Mouse (Mus musculus): ENCODE measurements around the gene Lrrc8b.

Lrrc8b gene

DNA sequence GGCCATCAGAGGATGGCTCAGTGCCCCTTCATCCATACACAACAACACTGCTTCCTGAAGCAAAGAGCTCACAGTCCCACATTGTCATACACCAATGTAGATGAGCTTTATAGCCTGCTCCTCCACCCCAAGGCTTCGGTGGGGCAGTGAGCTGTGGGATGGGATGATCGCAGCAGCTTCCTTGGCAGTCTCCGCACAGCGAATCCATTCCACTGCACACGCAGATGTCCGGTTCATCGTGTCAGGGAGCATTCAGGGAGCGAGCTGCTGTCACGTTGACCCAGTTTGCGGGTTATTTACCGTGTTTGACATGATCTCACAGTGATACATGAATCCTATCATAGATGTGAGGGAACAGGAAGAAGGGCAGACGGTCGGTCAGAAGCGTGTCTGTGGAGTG is 69.3 kb downstream of the Lrrc8b start:
- no peak for DNase-seq

DNA sequence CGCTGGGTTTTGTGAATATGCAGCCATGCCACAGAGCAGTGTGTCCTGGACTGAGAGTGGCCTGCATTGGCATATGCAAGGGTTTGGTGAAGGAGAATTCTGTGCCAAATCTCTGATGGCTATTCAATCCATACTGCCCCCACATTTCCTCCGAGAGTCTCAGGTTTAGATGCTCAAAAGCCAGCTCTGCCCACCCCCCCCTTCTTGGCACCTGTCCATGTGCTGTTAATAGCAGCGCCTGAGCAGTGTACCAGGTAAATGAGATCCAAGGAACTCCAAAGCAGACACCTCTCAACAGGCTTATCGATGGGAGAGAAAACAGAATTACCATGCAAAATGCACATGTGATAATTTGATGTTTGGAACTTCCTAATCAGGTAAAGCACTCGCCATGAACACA is 74.6 kb downstream of the Lrrc8b start:
- DNase-seq = no peak

DNA sequence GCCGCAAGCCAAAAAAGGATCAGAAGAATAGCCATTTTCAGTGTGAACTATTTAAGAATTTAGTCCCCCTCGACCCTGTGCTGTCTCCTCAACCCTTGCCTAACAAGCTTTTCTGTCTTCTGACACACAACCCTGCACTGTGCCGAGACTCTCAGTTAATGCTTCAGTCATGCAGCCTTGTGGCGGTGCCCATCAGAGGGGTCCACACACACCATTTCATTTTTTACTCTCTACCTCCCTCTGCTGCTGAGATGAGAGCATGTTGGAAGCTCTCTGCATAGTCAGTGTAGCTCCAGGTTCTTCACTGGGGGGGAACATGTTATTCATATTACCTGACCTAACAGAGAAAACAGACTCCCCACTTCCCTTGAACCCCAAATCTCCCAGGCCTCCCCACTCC is 75.8 kb downstream of the Lrrc8b start:
- no peak for DNase-seq

DNA sequence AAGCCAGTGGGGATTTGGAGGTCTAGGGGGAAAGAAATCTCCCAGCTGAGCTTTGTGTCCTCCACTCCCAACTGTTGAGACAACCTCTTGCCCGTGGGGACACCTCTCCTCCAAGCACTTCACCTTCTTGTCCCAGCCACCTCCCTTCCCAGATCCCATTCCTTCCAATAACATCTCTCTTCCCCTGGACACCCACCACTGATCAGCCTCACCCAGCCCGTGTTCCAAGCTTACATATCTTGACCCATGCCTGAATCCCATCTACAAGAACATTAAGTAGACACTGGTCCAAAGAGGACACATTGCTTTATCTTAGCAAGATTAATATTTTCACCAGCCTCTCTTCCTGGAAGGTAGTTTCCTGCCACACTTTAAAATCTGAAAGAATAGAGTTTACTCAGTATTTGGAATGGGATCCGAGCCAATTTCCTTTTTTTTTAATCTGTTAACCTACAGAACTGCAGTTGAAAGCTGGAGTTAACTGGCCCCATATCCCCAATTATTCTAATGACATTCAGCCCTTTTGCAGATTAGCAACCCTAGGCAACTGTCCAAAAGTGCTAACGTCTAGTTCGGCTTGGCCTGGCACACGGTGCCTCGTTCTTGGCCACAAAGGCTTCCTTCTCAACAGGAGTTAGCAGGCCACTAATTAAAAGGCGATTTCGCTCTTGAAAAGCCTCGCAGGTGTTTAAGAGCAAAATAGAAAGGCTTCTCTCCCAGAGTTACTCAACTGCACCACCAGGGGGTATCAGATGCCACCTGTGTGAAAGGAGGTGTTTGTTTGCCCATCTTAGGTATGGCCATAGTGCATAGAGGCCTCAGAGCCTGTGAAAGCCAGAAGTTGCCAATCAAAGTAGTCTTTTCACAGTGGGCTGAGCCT is 77.0 kb downstream of the Lrrc8b start:
- peak; percentile 57 for DNase-seq

DNA sequence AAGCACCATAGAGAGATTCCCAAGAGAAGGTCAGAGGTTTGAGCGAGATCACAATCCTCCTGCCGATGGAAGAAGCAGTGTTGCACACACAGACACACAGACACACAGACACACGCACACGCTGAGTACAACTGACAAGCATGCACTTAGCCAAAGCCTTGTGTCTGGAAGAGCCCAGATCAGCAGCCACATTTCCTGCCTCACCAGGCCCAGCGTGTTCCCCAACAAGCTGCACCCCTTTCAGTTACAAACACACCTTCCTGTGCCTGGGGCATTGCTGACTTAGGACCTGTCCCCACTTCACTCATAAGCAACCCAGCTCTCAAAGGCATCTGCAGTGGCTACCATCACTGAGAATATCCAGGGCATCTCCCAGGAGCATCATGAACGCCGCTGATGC is 77.8 kb downstream of the Lrrc8b start:
- DNase-seq = no peak

DNA sequence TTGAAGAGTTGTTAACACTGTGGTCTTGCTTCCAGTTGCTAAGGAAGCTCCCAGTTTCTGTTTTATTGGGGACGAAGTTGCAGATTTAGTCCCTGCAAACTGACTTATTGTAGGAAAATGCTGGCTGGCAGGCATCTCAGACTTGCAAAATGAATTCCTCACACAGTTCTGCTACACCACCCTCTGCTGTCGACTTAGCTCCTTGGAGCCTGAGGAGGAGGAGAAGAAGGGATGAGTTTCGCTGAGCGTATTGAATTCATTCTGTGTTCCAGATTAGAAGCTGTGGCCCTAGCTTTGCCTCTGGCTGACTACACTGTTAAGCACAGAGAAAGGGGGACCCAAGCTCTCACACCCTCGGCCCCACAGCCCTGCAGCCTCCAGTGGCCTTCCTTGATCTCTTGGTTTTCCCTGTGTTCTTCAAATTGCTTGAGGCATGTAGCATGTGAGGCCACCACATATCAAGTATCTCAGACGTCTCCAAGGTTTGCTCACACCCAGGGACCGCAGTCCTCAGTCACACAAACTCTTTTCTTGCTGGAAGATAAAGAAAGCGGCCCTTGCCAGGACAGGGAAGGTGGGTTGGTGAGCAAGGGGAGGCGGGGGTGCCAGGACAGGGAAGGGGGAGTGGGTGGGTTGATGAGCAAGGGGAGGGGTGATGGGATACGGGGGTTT is 78.8 kb downstream of the Lrrc8b start:
- DNase-seq = no peak

DNA sequence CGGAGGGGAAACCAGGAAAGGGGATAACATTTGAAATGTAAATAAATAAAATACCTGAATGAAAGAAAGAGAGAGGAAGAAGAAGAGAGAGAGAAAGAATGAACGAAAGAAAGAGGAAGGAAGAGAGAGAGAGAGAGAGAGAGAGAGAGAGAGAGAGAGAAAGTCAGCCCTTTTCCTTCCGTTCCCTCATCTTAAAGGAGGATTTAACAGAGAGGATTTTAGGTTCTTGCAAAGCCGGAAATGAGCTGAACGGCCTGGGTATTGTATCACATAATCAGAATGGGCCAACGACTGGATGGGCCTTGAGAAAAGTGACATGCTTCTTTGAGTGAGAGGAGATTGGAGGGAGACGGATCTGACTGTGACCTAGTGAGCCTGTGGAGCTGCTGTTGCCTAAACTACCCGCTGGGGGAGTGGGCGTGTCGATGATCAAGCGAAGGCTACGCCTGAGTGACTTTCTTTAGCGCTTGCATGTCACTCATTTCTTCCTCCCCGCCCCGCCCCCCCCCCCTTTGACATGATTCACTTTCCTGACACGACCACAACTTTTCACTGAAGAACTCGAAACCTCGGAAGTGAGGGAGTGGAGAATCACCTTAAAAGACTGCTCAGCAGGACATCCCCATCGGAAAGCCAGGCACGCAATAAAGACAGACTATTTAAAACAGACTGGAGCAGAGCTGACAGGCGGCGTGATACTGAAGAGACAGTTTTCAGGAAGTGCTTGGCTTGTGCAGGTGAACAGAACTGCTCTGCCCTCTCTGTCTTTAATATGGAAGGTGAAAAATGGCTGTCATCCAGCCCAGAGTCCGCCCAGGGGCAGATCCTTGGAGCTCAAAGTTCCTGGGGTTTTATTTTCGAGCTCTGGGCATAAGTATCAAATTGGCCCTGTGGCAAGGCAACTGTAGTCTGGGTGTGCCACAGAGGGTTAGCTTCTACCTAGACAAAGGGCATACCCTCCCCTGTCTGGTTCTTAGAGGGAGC is 79.6 kb downstream of the Lrrc8b start:
- peak; percentile 75 for DNase-seq

DNA sequence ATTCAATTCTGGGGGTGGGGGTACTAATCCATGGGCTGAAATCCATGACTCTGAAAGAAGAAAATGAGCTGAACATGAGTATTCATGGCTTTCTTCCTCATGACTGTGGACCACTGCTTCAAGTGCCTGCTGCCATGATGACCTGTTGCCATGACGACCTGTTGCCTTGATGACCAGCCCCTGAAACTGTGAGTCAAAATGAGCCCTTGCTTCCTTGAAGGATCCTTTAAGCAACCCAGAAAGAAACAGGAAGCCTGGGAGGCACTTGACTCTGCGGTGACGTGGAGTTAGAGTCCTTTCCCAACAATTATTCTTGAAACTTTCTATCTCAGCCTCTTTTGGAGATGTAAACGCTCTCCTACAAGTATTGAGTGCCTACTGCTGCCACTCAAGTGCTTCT is 80.6 kb downstream of the Lrrc8b start:
- no peak for DNase-seq

DNA sequence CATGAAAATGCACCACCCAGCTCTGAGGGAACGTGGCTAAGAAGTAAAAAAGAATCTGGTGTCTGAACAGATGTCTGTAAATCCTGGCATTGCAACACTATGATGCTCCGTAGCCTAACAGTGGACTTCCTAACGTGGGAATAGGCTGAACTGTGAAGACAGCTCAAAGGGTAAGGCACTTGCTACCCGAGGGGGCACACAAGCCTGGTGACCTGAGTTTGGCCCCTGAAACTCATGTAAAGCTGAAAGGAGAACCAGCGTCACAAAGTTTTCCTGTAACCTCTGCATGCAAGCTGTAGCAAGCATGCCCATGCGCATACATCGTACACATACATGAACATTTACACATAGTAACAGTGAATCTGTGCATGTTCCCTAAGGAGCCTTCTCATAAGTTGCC is 81.0 kb downstream of the Lrrc8b start:
- DNase-seq = no peak

DNA sequence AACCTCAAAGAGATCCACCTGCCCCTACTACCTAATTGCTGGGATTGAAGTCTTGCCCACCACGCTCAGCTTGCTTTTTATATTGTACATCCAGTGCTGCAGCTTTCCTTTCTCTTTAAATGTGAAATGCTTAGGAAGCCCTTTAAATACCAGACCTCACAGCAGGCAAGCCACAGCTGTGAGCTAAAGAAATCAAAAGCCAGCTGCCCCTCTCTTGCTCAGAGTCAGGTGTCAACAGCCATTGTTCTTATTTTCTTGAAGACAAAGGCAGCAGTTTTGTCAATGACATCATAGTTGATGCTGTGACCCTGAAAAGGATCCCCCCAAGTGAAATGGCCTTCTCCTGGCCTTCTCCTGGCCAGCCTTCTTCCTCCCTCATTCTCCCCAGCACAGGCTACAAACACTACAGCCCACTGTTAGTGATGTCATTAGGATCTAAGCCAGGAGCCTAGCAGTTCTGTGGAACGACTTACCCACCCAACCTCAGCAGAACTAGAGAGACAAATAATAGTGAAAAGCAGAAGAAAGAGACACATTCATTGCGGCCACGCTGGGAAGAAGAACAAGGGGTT is 82.9 kb downstream of the Lrrc8b start:
- no peak for DNase-seq

DNA sequence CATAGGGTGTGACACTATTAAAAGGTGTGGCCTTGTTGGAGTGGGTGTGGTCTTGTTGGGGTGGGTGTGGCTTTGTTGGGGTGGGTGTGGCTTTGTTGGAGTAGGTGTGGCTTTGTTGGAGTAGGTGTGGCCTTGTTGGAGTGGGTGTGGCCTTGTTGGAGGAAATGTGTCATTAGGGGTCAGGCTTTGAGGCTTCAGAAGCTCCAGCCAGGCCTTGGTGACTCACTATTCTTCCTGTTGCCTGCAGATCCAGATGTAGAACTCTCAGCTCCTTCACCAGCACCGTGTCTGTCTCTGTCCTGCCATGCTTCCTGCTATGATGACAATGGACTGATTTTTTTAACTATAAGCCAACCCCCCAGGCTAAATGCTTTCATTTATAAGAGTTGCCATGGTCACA is 83.8 kb downstream of the Lrrc8b start:
- DNase-seq = no peak

DNA sequence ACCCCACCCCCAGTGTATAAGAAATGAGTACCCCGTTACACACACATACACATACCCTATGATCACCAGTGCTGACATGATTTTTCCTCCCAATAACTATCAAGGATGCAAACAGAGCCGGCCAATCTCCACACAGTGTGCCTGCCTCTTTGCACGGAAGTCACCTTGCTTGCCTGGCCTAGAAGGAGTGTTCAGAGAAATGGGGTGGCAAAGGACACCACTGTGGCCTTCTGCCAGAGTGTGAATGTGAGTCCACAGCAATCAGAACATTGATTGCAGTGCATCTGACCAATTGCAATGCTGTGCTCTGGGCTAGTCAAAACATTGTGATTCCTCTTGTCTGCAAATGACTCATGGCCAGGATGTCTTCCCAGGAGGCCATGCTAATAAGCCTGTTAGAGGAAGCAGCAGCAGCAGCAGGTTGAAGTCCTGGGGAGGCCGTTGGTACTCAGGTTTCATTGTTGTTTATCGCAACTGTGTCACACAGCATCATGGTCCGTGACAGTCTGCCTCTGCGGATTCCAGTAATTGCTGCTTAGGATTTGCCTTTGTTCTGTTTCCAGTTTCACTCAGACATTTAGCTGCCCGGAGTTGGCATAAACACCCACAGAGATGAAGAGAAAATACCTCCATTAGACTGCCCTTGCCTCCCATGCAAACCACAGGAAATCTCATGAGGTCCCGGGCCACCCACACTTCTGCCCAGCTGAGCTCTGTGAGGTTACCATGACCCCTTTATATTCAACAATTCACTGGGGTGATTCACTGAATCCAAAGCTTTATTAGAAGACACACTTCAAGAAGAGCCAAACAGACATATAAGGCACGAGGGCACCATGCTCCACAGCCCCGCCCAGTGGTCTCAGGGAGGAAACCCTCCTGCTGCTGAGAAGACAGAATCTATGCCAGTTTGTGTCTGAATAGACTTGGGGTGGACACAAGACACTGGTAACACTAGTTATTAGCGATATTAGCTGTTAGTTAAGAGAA is 84.9 kb downstream of the Lrrc8b start:
- DNase-seq = no peak

DNA sequence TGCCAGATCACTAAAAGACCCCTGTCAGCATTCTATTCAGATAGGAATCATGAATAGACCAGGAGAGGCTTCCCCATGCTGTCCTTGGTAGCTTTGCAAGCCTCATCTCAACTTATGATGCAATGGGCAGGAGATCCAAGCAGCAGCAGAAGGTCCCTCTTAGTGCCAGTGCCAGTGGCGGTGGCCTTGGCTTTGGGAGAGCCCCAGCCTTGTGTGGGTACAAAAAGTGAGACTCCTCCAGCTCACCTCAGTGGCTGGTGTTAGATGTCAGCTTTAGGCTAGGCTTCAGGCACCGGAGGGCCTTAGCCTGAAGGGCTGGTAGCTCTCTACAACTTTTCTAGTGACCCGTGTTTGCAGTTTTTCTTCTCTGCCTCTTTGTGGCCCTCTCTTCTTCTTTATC is 85.6 kb downstream of the Lrrc8b start:
- no peak for DNase-seq

DNA sequence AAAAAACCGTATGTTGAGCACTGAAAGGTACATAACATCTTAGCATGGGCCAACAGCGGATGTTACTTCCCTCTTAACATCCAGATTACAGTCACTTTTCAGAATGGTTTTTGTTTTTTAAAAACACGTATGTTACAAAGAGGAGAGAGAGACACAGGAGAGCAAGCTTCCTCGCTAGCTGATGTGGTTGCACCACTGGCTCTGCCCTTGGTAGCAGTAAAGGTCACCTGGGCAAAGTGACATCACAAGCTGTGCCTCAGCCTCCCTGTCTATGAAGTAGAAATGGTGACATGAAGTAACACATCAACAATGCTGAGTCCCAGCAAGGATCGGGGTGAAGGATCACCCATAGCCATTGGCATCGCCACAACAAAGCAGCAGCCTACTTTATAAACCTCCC is 93.2 kb downstream of the Lrrc8b start:
- DNase-seq = no peak

DNA sequence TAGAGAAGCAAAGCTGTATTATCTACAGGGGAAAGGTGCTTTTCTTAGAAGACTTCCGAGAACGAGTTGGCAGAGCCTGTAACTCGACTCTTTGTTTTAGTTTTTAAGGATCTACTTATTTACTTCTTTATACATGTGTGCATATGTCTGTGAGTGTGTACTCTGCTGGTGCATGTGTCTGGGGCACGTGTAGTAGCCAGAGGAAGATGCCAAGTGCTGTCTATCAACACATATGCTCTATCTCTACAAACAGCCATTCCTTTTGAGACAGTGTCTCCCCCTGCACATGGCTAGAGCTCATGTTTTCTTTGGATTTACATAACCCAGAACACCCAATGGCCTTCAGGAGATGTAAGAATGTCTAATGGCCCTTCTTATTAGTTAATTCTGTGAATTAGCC is 96.7 kb downstream of the Lrrc8b start:
- no peak for DNase-seq

DNA sequence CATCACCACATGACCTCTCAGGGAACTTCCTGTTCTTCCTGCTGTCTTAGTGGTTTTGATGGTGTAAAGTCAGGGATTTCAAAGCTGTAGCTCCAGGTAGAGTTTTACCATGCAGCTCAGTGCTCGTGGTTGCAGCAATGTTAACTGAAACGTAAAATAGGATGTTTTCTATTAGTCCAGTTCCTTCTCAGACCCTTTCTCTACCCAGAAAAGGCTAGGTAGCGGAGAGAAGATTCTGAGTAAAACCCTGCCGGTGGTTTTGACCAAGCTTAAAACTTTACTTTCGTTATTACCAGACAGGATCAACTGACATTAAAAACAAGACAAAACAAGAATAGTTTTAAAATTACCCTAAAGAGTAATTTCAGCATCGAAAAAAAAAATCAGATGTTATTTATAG is 100.0 kb downstream of the Lrrc8b start:
- no peak for DNase-seq

DNA sequence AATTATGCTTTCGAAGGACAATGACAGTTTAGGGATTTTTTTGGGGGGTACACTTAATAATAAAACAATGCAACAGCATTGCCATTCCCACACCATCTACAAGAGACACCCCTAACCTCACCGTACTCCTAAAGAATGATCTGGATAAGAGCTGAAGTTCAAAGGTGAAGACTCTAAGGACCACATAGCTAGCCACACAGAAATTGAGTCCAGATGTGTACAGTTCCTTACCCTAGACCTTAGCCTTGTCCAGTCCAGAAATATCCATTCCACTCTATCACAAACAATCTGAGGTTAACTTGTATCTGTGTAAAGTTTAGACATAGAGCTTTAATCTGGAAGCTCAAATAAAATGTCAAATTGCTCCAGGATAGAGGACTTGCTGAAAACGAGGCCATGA is 100.7 kb downstream of the Lrrc8b start:
- no peak for DNase-seq

DNA sequence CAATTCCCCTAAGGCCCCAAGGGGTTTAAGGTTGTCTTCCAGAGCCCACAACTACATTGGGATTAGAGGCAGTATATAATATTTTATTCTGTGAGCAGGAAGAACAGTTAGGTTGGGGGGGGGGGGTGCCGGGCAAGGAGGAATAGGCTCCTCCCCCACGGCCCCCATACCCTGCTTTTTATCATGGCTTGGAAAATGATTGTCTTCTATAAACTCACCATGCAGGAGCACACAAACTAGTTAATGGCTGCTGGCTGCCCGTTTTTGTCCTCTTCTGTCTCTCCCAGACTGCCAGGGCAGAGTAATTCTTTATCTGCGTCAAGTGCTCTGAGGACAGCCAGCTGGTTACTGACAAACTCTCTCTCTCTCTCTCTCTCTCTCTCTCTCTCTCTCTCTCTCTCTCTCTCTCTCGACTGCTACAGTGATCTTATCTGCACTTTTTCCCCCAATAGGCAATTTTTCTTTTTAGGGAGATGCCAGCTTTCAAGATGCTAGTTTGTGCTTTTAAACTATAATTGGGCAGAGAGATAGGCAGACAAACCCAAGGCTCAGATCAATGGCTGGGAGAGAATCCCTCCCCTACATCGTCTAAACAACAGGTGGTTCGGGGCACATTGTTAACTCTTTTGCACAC is 102.5 kb downstream of the Lrrc8b start:
- no peak for DNase-seq

DNA sequence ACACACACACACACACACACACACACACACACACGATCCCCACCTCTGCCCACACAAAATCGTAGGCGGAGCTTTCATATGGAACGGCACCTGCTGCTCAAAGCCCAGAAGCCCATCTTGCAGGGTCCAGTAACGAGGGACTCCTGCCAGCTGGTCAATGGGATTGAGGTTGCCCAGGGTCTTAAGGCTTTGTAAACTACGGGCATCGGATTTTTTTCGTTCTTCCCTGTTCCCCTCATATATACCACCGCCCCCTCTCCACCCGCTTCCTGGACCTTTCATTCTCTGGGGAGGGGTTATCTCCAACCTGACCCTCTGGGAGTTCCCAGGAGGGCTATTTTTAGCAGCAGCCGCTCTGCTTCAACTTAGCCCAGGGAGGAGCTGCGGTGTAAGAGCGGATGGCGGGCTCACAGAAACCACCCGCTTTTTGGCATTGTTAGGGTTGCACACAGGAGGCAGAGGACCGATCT is 103.1 kb downstream of the Lrrc8b start:
- DNase-seq = no peak

DNA sequence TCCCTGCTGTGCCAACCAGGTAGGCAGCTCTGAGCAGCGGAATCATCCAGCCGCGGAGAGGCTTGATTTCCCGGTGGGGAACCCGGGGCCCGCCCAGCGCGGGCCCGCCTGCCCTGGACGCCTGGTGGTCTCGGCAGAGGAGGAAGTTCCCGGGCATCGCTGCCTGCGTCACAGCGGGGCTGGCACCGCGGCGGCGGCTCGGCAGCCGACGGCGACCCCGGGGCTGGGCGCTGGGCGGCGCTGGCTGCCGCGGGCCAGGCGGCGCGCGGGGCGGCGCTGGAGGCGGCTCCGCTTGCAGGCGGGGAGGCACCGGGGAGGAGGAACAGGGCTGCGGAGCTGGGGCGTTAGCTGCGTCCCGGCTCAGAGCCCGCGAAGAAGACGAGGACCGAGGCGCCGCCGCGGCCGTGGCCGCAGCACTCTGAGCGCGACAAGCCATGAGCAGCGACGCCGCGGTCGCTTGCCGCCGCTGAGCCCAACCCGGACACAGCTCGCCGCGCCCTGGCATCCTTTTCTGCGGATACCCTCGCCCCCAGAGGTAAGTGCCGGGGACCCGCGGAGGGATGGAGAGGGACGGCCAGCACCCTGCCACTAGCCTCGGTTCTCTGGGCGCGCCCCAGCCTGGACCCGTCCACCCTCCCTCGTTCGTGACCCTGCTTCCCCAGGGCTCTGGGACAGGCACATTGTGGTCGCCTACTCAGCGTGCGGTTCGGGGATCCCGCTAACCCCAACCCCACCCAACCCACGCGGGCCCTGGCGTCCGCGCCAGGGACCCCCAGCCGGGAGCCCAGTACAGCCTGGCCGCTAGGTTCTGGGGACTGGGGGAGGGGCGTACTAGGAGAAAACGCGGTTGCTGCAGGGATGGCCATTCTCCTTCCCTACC is 103.8 kb downstream of the Lrrc8b start, which contains the start of gene Lrrc8c:
Gene Lrrc8c (plus strand): TSS at position 293 of the 880 bp plus-strand sequence.
- DNase-seq = peak; percentile 70
